Mouse (Mus musculus): ENCODE data around the gene Gm20388. TPM values are rescaled to one million over a fixed set of nuclear protein-coding genes. Genes with fewer than 3 reads are reported as not detected.

Gm20388 gene
- polyA plus RNA-seq, 1 experiment from 2014 or later: not detected

- ATAC-seq (ENCODE audit: low read depth) (no peak), DNase-seq (no peak)
- H3K36me3 ChIP-seq: no peaks in the 10 kb centered on the region
- WGBS (ENCODE audit: insufficient replicate concordance): 16% methylated on average over 18 of the region's 18 CpGs
- H3K4me2 ChIP-seq: 0 out of 2 replicates have a peak overlapping the region, but pooled peaks have one; percentile 20
- no peak overlapping the region for H3K9ac ChIP-seq
- H3K4me3 ChIP-seq (replicated peaks): no peak overlapping the region
- peaks cover 6% of the 10 kb centered on the region; the same call in 1 of the 2 replicates for H3K4me1 ChIP-seq (replicated peaks)
- peaks cover 12% of the 10 kb centered on the region; the same call in 1 of the 2 replicates for H3K27me3 ChIP-seq
- H3K9me3 ChIP-seq (replicated peaks): no peaks in the 10 kb centered on the region
- H3K27ac ChIP-seq: no peak overlapping the region
These were observed 3843.1 kb downstream of the Gm20388 start for GRCm38 (mm10) chr8:123753604-123754375.

DNA sequence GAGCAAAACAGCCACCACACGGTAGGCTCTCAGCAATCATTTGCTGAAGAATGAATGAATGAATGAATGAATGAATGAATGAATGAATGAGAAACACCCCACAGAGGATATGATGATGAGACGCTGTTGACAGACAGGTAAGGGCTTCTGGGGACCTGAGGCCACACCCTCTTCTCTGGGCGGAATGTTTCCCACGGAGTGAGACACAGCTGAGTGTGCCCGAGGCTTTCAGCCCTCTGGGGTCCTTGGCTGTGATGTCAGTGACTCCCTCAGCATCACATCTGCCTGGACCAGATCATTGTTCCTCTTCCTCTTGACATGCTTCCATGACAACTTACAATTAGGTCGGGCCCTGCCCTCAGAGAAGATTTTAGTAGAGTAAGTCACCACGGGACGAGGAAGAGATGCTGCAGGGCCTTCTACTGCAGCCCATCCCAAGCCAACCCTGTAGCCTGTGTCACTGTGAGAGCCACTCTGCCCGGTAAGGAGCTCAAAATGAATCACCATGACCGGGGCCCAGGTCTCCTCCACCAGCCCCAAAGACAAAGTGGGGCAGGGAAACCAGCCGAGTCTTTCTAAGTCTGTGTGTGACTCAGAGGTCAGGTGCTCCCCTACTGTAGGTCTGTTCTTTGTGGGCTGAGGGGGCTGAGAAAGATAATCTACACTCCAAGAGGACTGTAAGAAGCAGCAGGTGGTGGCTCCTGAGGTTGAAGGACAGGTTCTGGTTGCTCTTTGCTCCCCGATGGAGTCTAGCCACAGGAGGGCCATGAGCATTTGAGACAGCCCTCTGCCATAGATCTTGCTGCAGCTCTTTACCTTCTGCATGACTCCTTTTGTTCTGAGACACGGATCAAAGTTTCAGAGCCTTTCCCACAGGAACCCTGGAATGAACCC, 3844.1 kb downstream of the Gm20388 start:
- peaks cover 6% of the 10 kb centered on the region; the same call in 1 of the 2 replicates for H3K4me1 ChIP-seq (replicated peaks)
- no peaks in the 10 kb centered on the region for H3K9me3 ChIP-seq (replicated peaks)
- H3K36me3 ChIP-seq: no peaks in the 10 kb centered on the region
- no peak overlapping the region for H3K9ac ChIP-seq
- H3K27me3 ChIP-seq: peaks cover 12% of the 10 kb centered on the region; the same call in 1 of the 2 replicates
- H3K27ac ChIP-seq: no peak overlapping the region
- H3K4me3 ChIP-seq (replicated peaks): no peak overlapping the region
- WGBS (ENCODE audit: insufficient replicate concordance): 45% methylated on average over 13 of the region's 13 CpGs
- ATAC-seq (ENCODE audit: low read depth): no peak
- no peak overlapping the region for H3K4me2 ChIP-seq
- DNase-seq: no peak

- no peak overlapping the region for H3K9ac ChIP-seq
- 59% methylated on average over 8 of the region's 8 CpGs for WGBS (ENCODE audit: insufficient replicate concordance)
- H3K27me3 ChIP-seq: peaks cover 12% of the 10 kb centered on the region; the same call in 1 of the 2 replicates
- H3K36me3 ChIP-seq: no peaks in the 10 kb centered on the region
- ATAC-seq (ENCODE audit: low read depth) (no peak), DNase-seq (no peak)
- peaks cover 17% of the 10 kb centered on the region for H3K4me1 ChIP-seq (replicated peaks)
- H3K4me2 ChIP-seq: no peak overlapping the region
- no peaks in the 10 kb centered on the region for H3K9me3 ChIP-seq (replicated peaks)
- H3K4me3 ChIP-seq (replicated peaks): no peak overlapping the region
- H3K27ac ChIP-seq: no peak overlapping the region
These were observed 3846.3 kb downstream of the Gm20388 start for GRCm38 (mm10) chr8:123756901-123757300.

GRCm38 (mm10) chr8:123758935-123759334, 3848.3 kb downstream of the Gm20388 start:
- 44% methylated on average over 1 of the region's 1 CpGs for WGBS (ENCODE audit: insufficient replicate concordance)
- Histone ChIP-seq H3K9ac (no peak overlapping the region), H3K36me3 (no peaks in the 10 kb centered on the region), H3K4me2 (no peak overlapping the region), H3K4me3 (replicated peaks) (no peak overlapping the region), H3K27ac (no peak overlapping the region), H3K9me3 (replicated peaks) (no peaks in the 10 kb centered on the region), H3K4me1 (replicated peaks) (peaks cover 19% of the 10 kb centered on the region), H3K27me3 (peaks cover 16% of the 10 kb centered on the region)
- DNase-seq (no peak), ATAC-seq (ENCODE audit: low read depth) (no peak)

DNA sequence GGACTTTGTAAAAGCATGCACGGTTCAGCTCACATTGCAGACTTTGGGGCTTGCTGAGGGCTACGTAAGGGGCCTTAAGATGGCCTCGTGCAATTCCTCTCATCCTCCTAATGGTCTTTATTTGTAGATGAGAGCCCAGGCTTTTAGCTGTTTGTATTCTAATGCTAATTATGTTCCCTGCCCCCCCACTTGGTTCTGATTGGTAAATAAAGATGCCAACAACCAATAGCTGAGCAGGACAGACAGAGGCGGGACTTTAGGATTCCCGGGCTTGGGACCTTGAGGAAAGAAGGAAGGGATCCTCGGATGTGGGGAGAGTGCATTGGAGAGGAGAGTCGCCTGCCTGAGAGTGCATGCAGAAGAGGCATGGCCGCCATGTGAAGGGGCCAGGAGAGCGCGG, 3849.3 kb downstream of the Gm20388 start:
- H3K4me2 ChIP-seq: 0 out of 2 replicates have a peak overlapping the region, but pooled peaks have one; percentile 24
- no peak overlapping the region for H3K27ac ChIP-seq
- H3K4me1 ChIP-seq (replicated peaks): peaks cover 16% of the 10 kb centered on the region
- 0 out of 2 replicates have a peak, but pooled peaks have one; percentile 16 for ATAC-seq (ENCODE audit: low read depth)
- no peak overlapping the region for H3K9ac ChIP-seq
- H3K9me3 ChIP-seq (replicated peaks): no peaks in the 10 kb centered on the region
- DNase-seq: no peak
- peaks cover 8% of the 10 kb centered on the region for H3K27me3 ChIP-seq
- H3K4me3 ChIP-seq (replicated peaks): no peak overlapping the region
- no peaks in the 10 kb centered on the region for H3K36me3 ChIP-seq
- 20% methylated on average over 10 of the region's 10 CpGs for WGBS (ENCODE audit: insufficient replicate concordance)

DNA sequence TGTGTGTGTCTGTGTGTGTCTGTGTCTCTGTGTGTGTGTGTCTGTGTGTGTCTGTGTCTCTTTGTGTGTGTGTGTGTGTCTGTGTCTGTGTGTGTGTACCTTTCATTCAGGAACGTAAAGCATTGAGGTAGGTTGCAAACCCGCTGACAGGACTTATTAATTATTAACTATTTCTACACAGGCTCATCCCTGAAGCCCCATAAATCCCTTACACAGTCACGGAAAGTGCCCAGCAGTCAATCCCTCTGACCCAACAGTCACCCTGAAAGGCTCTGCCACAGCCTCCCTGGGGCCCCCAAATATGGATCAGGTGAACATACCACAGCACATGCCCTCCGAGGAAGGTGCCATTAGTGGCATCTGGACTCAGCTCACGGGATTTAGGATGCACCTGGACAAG, 3849.9 kb downstream of the Gm20388 start:
- H3K9ac ChIP-seq: no peak overlapping the region
- no peaks in the 10 kb centered on the region for H3K9me3 ChIP-seq (replicated peaks)
- no peak overlapping the region for H3K4me3 ChIP-seq (replicated peaks)
- H3K36me3 ChIP-seq: no peaks in the 10 kb centered on the region
- peaks cover 4% of the 10 kb centered on the region; the same call in 1 of the 2 replicates for H3K27me3 ChIP-seq
- peaks cover 16% of the 10 kb centered on the region for H3K4me1 ChIP-seq (replicated peaks)
- ATAC-seq (ENCODE audit: low read depth): peak; percentile 42; the same call in 1 of the 2 replicates
- WGBS (ENCODE audit: insufficient replicate concordance): 51% methylated on average over 5 of the region's 5 CpGs
- H3K27ac ChIP-seq: peak overlapping the region; percentile 43; the same call in 1 of the 2 replicates
- no peak for DNase-seq
- 0 out of 2 replicates have a peak overlapping the region, but pooled peaks have one; percentile 24 for H3K4me2 ChIP-seq

- DNase-seq (no peak), ATAC-seq (ENCODE audit: low read depth) (0 out of 2 replicates have a peak, but pooled peaks have one; percentile 21)
- peaks cover 16% of the 10 kb centered on the region for H3K4me1 ChIP-seq (replicated peaks)
- H3K4me2 ChIP-seq: no peak overlapping the region
- H3K27me3 ChIP-seq: peaks cover 5% of the 10 kb centered on the region
- H3K9me3 ChIP-seq (replicated peaks): no peaks in the 10 kb centered on the region
- WGBS (ENCODE audit: insufficient replicate concordance): 50% methylated on average over 12 of the region's 12 CpGs
- no peak overlapping the region; the same call in 1 of the 2 replicates for H3K27ac ChIP-seq
- H3K4me3 ChIP-seq (replicated peaks): no peak overlapping the region
- no peak overlapping the region for H3K9ac ChIP-seq
- no peaks in the 10 kb centered on the region for H3K36me3 ChIP-seq
These were observed 3850.7 kb downstream of the Gm20388 start for GRCm38 (mm10) chr8:123761266-123761882.

GRCm38 (mm10) chr8:123761883-123762270, 3851.2 kb downstream of the Gm20388 start:
- Histone ChIP-seq H3K4me2 (no peak overlapping the region), H3K27ac (no peak overlapping the region), H3K4me3 (replicated peaks) (no peak overlapping the region), H3K9me3 (replicated peaks) (no peaks in the 10 kb centered on the region), H3K27me3 (peaks cover 8% of the 10 kb centered on the region), H3K36me3 (no peaks in the 10 kb centered on the region), H3K9ac (no peak overlapping the region), H3K4me1 (replicated peaks) (peaks cover 16% of the 10 kb centered on the region)
- 36% methylated on average over 4 of the region's 4 CpGs for WGBS (ENCODE audit: insufficient replicate concordance)
- no peak for DNase-seq
- no peak for ATAC-seq (ENCODE audit: low read depth)

DNA sequence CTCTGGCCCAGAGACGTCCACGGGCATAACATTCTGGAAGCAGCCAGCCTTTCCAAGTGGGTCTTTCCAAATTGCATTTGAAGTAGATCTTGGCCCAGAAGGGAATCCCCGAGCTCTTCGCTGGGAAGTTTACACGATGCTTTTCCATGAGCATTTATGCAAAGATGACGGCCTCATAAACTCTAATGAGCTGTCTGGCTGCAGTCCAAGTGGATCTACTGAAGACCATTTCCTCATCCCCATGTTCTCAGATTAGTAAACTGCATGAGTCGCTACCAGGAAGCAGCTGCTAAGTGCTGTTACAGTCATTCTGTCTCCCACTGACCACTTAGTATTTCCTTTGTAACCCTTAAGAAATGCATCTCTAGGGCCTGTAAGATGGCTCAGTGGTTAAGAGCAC, 3852.7 kb downstream of the Gm20388 start:
- WGBS (ENCODE audit: insufficient replicate concordance): 45% methylated on average over 7 of the region's 7 CpGs
- no peaks in the 10 kb centered on the region for H3K9me3 ChIP-seq (replicated peaks)
- H3K36me3 ChIP-seq: no peaks in the 10 kb centered on the region
- DNase-seq (no peak), ATAC-seq (ENCODE audit: low read depth) (no peak)
- peaks cover 8% of the 10 kb centered on the region for H3K27me3 ChIP-seq
- no peak overlapping the region for H3K4me3 ChIP-seq (replicated peaks)
- H3K4me1 ChIP-seq (replicated peaks): peaks cover 16% of the 10 kb centered on the region
- no peak overlapping the region for H3K9ac ChIP-seq
- H3K27ac ChIP-seq: no peak overlapping the region
- no peak overlapping the region for H3K4me2 ChIP-seq

GRCm38 (mm10) chr8:123764671-123765070, 3854.0 kb downstream of the Gm20388 start:
- DNase-seq (no peak), ATAC-seq (ENCODE audit: low read depth) (no peak)
- no peaks in the 10 kb centered on the region for H3K9me3 ChIP-seq (replicated peaks)
- peaks cover 8% of the 10 kb centered on the region for H3K27me3 ChIP-seq
- H3K4me2 ChIP-seq: no peak overlapping the region
- peaks cover 18% of the 10 kb centered on the region for H3K4me1 ChIP-seq (replicated peaks)
- no peak overlapping the region for H3K27ac ChIP-seq
- H3K36me3 ChIP-seq: no peaks in the 10 kb centered on the region
- WGBS (ENCODE audit: insufficient replicate concordance): 34% methylated on average over 4 of the region's 4 CpGs
- no peak overlapping the region for H3K4me3 ChIP-seq (replicated peaks)
- H3K9ac ChIP-seq: no peak overlapping the region

GRCm38 (mm10) chr8:123766516-123766915, 3855.9 kb downstream of the Gm20388 start:
- WGBS (ENCODE audit: insufficient replicate concordance): 59% methylated on average over 4 of the region's 4 CpGs
- peaks cover 8% of the 10 kb centered on the region for H3K27me3 ChIP-seq
- no peaks in the 10 kb centered on the region for H3K36me3 ChIP-seq
- ATAC-seq (ENCODE audit: low read depth) (no peak), DNase-seq (no peak)
- 0 out of 2 replicates have a peak, but pooled peaks cover 8% of the 10 kb centered on the region for H3K4me1 ChIP-seq (replicated peaks)
- H3K9ac ChIP-seq: no peak overlapping the region
- H3K9me3 ChIP-seq (replicated peaks): no peaks in the 10 kb centered on the region
- H3K4me2 ChIP-seq: no peak overlapping the region
- no peak overlapping the region for H3K27ac ChIP-seq
- H3K4me3 ChIP-seq (replicated peaks): no peak overlapping the region

All from liver, embryonic 13.5 days (tissue).